Mouse (Mus musculus) G1E (cell line): Measurements from ENCODE around the gene Cdca4. TPM values are rescaled to one million over a fixed set of nuclear protein-coding genes. Genes with fewer than 3 reads are reported as not detected.

ENCODE experiments used
- ATAC-seq: 2 replicates; pipeline ENCODE4 v1.8.0; 2016; ENCODE audit warnings: mild to moderate bottlenecking; ENCODE audit not compliant: insufficient number of reproducible peaks, poor library complexity, low FRiP score, severe bottlenecking; ENCODE audit errors: extremely low read depth
- DNase-seq: peaks from one replicate; pipeline ENCODE4 v3.0.0; 2012; ENCODE audit warnings: low spot score
- H3K27me3 ChIP-seq: 2 replicates; pipeline ENCODE4 v1.6.1; 2012; ENCODE audit warnings: mild to moderate bottlenecking, low read length, inconsistent platforms; ENCODE audit not compliant: insufficient read depth
- H3K36me3 ChIP-seq: replicated peaks from 2 replicates; pipeline ENCODE3; 2012; ENCODE audit warnings: mild to moderate bottlenecking, inconsistent platforms
- H3K4me1 ChIP-seq: 2 replicates; pipeline ENCODE4 v1.6.1; 2012; ENCODE audit warnings: low read depth, low read length, inconsistent platforms, mixed read lengths; ENCODE audit not compliant: insufficient read depth
- H3K4me3 ChIP-seq: 2 replicates; pipeline ENCODE4 v1.5.1; 2012; ENCODE audit warnings: low read depth, mild to moderate bottlenecking, inconsistent platforms, low read length, moderate library complexity, mixed read lengths
- H3K9me3 ChIP-seq: replicated peaks from 2 replicates; pipeline ENCODE4 v1.6.1; 2012; ENCODE audit warnings: inconsistent platforms
- CTCF ChIP-seq: IDR thresholded peaks from 2 replicates; pipeline ENCODE4 v1.5.1; 2012; ENCODE audit warnings: low read depth, low read length, inconsistent platforms, mixed read lengths
- GATA1 ChIP-seq: IDR thresholded peaks from 2 replicates; pipeline ENCODE4 v1.6.1; 2012; ENCODE audit warnings: borderline replicate concordance, low read length, inconsistent platforms, mixed read lengths
- GATA2 ChIP-seq: IDR thresholded peaks from 2 replicates; pipeline ENCODE4 v1.6.1; 2012; ENCODE audit warnings: low read depth, low read length, inconsistent platforms, borderline replicate concordance
- POLR2AphosphoS5 ChIP-seq: IDR thresholded peaks from 2 replicates; pipeline ENCODE4 v1.6.1; 2012; ENCODE audit warnings: low read depth, low read length, inconsistent platforms; ENCODE audit not compliant: insufficient replicate concordance
- TAL1 ChIP-seq: conservative IDR thresholded peaks from 2 replicates; pipeline ENCODE4 v1.6.1; 2012; ENCODE audit warnings: low read depth, low read length, inconsistent platforms, mixed read lengths
- polyA plus RNA-seq: library from polyadenylated mRNA; stranded (reverse); fragments of >175 nt; gene quantifications from 2 replicates; pipeline ENCODE4 v1.2.3, GENCODE M21; 2012
- total RNA-seq, 2 experiments: library from RNA; stranded (forward) in 1 of 2; stranded (reverse) in 1 of 2; fragments of 200-1000 nt in 1 of 2; fragments of >200 nt in 1 of 2; fragmentation: Nextera tagmentation in 1 of 2; gene quantifications; 2 replicates each; pipeline ENCODE4 v1.2.3; 2014 to 2017

Gene Cdca4
- total and polyA plus RNA-seq, 3 experiments: 56.8 to 140 (median 124) TPM

- no peak for ATAC-seq
- peaks cover 37% of the 10 kb centered on the region for H3K4me1 ChIP-seq
- H3K36me3 ChIP-seq: no peaks in the 10 kb centered on the region
- DNase-seq: no peak
- TF ChIP-seq GATA2 (no peak), TAL1 (no peak), GATA1 (no peak), POLR2AphosphoS5 (no peak), CTCF (no peak)
- no peaks in the 10 kb centered on the region for H3K9me3 ChIP-seq
- peaks cover 44% of the 10 kb centered on the region for H3K27me3 ChIP-seq
- H3K4me3 ChIP-seq: no peak overlapping the region
Observed at GRCm38 (mm10) chr12:112794356-112794816, 34.8 kb downstream of the Cdca4 start.

DNA sequence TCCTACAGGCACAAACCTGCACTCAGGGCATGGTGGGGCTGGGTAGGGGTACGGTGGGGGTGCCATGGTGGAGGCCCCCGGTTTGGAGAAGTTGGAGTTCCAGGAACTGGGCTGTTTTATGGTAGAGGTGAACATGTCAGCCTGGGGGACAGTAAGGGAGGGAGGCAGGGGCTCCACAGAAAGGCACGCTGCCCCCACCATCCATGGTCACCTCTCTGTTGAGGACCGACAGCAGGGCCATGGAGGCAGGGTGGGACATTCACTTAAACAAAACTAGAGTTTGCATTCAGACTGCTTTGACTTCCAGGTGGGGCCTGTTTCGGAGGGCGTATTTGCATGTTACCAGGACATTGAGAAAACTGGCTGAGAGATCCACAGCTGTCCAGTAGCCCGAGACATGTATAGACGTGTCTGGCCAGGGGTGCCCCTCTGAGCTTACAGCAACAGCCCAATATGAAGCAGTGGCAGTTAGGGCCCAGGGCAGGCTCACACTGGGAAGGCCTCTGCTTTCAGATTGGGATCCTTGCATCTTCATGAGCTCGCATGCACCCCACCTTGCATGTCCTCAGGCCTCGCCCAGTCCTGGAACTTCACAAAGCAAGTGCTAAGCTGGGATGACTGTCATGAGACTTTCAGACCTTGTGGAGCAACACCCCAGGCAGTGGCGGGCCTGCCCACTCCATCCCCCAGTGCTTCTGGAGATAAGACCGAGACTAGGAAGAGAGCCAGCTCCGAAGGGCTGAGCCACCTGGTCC lies 35.4 kb downstream of the Cdca4 start:
- ATAC-seq (peak; percentile 19; the same call in 1 of the 2 replicates), DNase-seq (peak; percentile 43)
- Histone ChIP-seq H3K36me3 (no peaks in the 10 kb centered on the region), H3K4me1 (peaks cover 34% of the 10 kb centered on the region), H3K27me3 (peaks cover 38% of the 10 kb centered on the region), H3K9me3 (no peaks in the 10 kb centered on the region), H3K4me3 (no peak overlapping the region)
- no peak for TF ChIP-seq GATA2
- TF ChIP-seq CTCF: no peak
- TF ChIP-seq TAL1: no peak
- no peak for TF ChIP-seq POLR2AphosphoS5
- TF ChIP-seq GATA1: no peak

DNA sequence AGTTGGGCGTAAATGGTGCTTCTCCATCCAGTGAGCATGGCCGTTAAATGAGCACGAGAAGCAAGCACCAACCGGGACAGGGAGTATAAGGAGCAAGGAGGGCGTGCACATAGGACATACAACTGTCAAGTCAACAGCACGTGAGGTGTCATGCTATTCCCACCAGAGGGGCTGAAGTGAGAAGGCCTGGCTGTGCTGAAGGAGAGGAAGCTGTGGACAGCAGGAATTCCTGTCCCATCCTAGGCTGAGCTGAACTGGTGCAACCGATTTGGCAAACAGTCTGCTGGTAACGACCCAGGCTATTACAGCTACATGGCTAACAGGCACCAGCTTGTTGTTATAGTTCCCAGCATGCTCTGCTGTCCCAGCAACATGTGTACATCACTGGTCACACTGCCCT lies 38.2 kb downstream of the Cdca4 start:
- ATAC-seq (no peak), DNase-seq (no peak)
- H3K9me3 ChIP-seq: no peaks in the 10 kb centered on the region
- H3K27me3 ChIP-seq: peaks cover 18% of the 10 kb centered on the region; the same call in 1 of the 2 replicates
- TF ChIP-seq POLR2AphosphoS5 (no peak), GATA1 (no peak), CTCF (no peak), GATA2 (no peak), TAL1 (no peak)
- no peaks in the 10 kb centered on the region for H3K36me3 ChIP-seq
- no peak overlapping the region for H3K4me3 ChIP-seq
- peaks cover 21% of the 10 kb centered on the region for H3K4me1 ChIP-seq

DNA sequence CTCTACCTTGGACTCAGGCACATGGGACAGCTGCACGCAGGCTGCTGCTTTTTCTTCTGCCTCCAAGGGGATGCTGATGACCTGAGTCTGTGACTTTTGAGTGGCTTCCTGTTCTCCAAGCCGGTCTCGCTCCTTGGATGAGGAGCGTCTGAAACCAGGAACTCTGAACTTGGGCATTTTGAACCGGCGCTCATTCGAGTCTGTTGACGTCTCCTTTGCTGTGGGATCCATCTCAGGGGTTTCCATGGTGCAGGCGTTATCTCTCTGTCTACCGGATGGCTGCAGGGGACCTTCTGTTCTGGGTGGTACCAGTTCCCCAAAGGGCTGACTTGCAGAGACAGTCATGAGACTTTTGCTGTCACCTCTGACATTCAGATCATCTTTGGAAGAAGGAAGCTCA lies 54.7 kb downstream of the Cdca4 start:
- H3K27me3 ChIP-seq: peaks cover 8% of the 10 kb centered on the region; the same call in 1 of the 2 replicates
- H3K36me3 ChIP-seq: no peaks in the 10 kb centered on the region
- no peak for TF ChIP-seq GATA2
- no peak for TF ChIP-seq TAL1
- no peak for TF ChIP-seq GATA1
- no peak for TF ChIP-seq CTCF
- no peak for TF ChIP-seq POLR2AphosphoS5
- H3K9me3 ChIP-seq: peaks cover 3% of the 10 kb centered on the region
- no peak for DNase-seq
- H3K4me1 ChIP-seq: no peaks in the 10 kb centered on the region
- ATAC-seq: no peak
- H3K4me3 ChIP-seq: no peak overlapping the region

DNA sequence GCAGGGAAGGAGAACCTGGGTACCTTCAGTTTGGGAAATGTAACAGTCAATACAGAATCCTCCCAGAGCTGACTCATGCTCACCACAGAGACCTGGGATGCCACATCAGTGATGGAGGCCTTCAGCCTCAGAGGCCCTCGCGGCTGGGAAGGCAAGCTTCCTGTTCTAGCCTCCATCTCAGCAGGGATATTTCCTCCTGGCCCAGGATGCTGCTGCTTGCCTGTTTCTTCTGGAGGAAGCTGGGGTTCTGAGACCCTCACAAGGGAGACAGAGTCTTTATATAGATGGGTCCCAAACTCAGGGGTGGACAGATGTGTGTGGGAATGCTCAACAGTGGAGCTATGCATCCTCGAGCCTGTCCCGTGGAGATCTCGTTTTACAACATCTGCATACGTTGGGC lies 55.2 kb downstream of the Cdca4 start:
- Histone ChIP-seq H3K9me3 (peaks cover 2% of the 10 kb centered on the region), H3K4me3 (no peak overlapping the region), H3K4me1 (no peaks in the 10 kb centered on the region), H3K27me3 (peaks cover 8% of the 10 kb centered on the region; the same call in 1 of the 2 replicates), H3K36me3 (no peaks in the 10 kb centered on the region)
- TF ChIP-seq GATA2: no peak
- no peak for TF ChIP-seq POLR2AphosphoS5
- no peak for DNase-seq
- no peak for ATAC-seq

DNA sequence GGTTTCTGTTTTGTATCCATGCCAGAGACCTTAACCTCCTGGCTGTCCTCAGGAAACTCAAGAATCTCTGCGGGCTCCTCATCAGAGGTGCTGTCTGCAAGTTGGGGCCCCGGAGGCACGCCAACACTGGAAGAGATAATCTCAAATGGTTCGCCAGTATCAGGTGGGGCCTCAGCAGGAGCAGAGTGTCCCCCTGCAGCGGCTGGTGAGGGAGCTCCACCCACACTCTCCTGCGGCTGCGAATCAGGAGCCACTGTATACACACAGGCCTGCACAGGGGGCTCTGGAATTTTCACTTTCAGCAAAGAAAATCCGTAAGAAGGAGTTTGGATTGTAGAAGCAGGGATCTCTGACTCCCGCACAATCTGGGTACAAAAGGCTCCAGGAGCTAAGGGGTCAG lies 55.9 kb downstream of the Cdca4 start:
- ATAC-seq: no peak
- H3K27me3 ChIP-seq: peaks cover 8% of the 10 kb centered on the region; the same call in 1 of the 2 replicates

DNA sequence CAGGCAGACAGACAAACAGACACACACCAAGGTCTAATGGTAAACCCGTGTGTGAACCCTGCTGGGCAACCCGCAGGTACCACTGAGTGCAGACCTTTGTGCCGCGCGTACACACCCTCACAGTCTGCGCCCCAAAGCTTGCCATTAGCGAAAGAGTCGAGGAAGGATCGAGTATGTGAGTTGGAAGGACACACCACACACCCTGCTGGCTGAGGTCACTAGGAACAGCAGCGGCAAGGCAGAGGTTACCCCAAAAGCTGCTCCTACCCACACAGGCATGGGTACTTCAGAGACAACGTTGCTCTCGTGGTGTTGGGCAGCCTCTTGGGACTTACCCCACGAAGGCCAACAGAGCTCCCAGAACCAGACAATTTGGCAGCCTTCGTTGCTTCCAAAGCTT lies 56.9 kb downstream of the Cdca4 start:
- Histone ChIP-seq H3K4me3 (no peak overlapping the region), H3K36me3 (no peaks in the 10 kb centered on the region), H3K9me3 (no peaks in the 10 kb centered on the region), H3K4me1 (no peaks in the 10 kb centered on the region), H3K27me3 (peaks cover 8% of the 10 kb centered on the region; the same call in 1 of the 2 replicates)
- DNase-seq: no peak
- TF ChIP-seq TAL1 (no peak), GATA1 (no peak), CTCF (no peak), POLR2AphosphoS5 (no peak), GATA2 (no peak)
- no peak for ATAC-seq

More for the DNA sequence above, 55.9 kb downstream of the Cdca4 start:
- Histone ChIP-seq H3K36me3 (no peaks in the 10 kb centered on the region), H3K4me3 (no peak overlapping the region), H3K4me1 (no peaks in the 10 kb centered on the region), H3K9me3 (no peaks in the 10 kb centered on the region)
- DNase-seq: no peak
- no peak for TF ChIP-seq GATA1
- no peak for TF ChIP-seq GATA2
- no peak for TF ChIP-seq POLR2AphosphoS5
- no peak for TF ChIP-seq TAL1
- no peak for TF ChIP-seq CTCF
